Mouse (Mus musculus) cerebellum, adult 11 months (tissue): ENCODE measurements around the gene Iba57.
"Not testable (repeated sequence)": the region's sequence is repeated elsewhere in the genome, so short reads cannot be mapped to it uniquely, and the experiment has no call there.

ENCODE experiments used
- DNase-seq: peaks from one replicate; pipeline ENCODE4 v3.0.0; 2022

The Iba57 gene

GRCm38 (mm10) chr11:59163255-59164236 is at the start of gene Iba57:
Iba57 (minus strand) TSS chr11:59163739.
- DNase-seq: peak; percentile 99

GRCm38 (mm10) chr11:59212892-59213494 is 49.5 kb upstream of the Iba57 start:
- no peak for DNase-seq

GRCm38 (mm10) chr11:59212320-59212719 is 48.8 kb upstream of the Iba57 start:
- DNase-seq: not testable (repeated sequence)

- not testable (repeated sequence) for DNase-seq
Observed at GRCm38 (mm10) chr11:59211561-59211960, 48.0 kb upstream of the Iba57 start.

- no peak for DNase-seq
Observed at GRCm38 (mm10) chr11:59210020-59210419, 46.5 kb upstream of the Iba57 start.

GRCm38 (mm10) chr11:59209580-59209979 is 46.0 kb upstream of the Iba57 start:
- DNase-seq: no peak

GRCm38 (mm10) chr11:59209003-59209441 is 45.5 kb upstream of the Iba57 start:
- peak; percentile 57 for DNase-seq

GRCm38 (mm10) chr11:59208153-59208831 is 44.8 kb upstream of the Iba57 start, which contains the start of gene 2310033P09Rik:
2310033P09Rik (plus strand) TSS chr11:59208321.
- peak; percentile 93 for DNase-seq

GRCm38 (mm10) chr11:59202081-59202995 is 38.8 kb upstream of the Iba57 start, which contains the start of gene Mrpl55:
Mrpl55 (plus strand) TSS chr11:59202486.
- DNase-seq: peak; percentile 89

GRCm38 (mm10) chr11:59201216-59202002 is 37.9 kb upstream of the Iba57 start:
- no peak for DNase-seq

- no peak for DNase-seq
Observed at GRCm38 (mm10) chr11:59196230-59196629, 32.7 kb upstream of the Iba57 start.

GRCm38 (mm10) chr11:59192059-59192386 is 28.5 kb upstream of the Iba57 start, which contains the start of gene Guk1:
Guk1 (minus strand) TSS chr11:59192212.
- DNase-seq: no peak

- DNase-seq: peak; percentile 87
Observed at GRCm38 (mm10) chr11:59191231-59192058, 27.9 kb upstream of the Iba57 start.

GRCm38 (mm10) chr11:59187706-59188105 is 24.2 kb upstream of the Iba57 start:
- DNase-seq: no peak

- DNase-seq: no peak
Observed at GRCm38 (mm10) chr11:59185490-59185889, 22.0 kb upstream of the Iba57 start.

- peak; percentile 44 for DNase-seq
Observed at GRCm38 (mm10) chr11:59183821-59184220, 20.3 kb upstream of the Iba57 start.

GRCm38 (mm10) chr11:59182864-59183331 is 19.4 kb upstream of the Iba57 start, which contains the start of gene Gjc2:
Gjc2 (minus strand) TSS chr11:59183213.
- DNase-seq: peak; percentile 33

- DNase-seq: no peak
Observed at GRCm38 (mm10) chr11:59176921-59177320, 13.4 kb upstream of the Iba57 start.

- DNase-seq: no peak
Observed at GRCm38 (mm10) chr11:59176475-59176874, 12.9 kb upstream of the Iba57 start.
